Mouse (Mus musculus) retina, adult 2 months (tissue): Measurements from ENCODE around the gene 4930539E08Rik.
A peak's percentile ranks its signal among the peaks of the same experiment; 100 is the strongest.

ENCODE experiments used
- DNase-seq: peaks from one replicate; pipeline ENCODE4 v3.0.0-alpha.2; 2012; ENCODE audit warnings: low read depth, low spot score

Gene 4930539E08Rik

GRCm38 (mm10) chr17:28930392-28931074 is 15.4 kb upstream of the 4930539E08Rik start:
- DNase-seq = peak; percentile 33

GRCm38 (mm10) chr17:28929369-28929768 is 14.2 kb upstream of the 4930539E08Rik start:
- no peak for DNase-seq

- DNase-seq = no peak
These were observed 12.9 kb upstream of the 4930539E08Rik start for GRCm38 (mm10) chr17:28928004-28928403.

DNA sequence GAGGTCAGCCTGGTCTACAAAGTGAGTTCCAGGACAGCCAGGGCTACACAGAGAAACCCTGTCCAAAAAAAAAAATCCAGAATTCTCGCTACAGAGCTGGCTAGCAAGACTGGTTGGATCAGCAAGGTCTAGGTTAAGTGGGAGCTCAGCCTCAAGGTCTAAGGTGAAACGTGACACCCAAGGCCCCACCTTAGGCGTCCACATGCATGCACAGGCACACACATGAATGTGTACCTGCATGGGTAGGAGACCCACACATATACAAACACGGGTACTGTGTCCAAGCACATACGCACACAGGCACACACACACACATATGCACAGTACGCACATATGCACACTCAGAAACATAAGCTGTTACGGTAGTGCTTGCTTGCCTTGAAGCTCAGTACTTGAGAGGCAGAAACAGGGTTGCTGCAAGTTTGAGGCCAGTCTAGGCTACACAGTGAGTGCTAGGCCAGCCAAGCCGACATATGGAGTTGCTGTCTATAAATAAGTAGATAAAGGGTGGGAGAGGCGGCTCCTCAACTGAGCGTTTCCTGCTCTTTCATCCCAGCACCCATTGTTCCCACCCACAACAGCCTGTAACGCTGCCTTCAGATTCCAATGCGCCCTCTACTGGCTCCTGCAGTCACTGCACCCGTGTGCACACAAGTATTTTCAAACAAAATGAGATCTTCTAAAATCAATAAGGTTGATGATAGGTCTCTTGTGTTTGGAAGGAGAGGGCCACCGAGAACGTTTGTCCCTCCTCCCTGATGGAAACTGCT is 11.9 kb upstream of the 4930539E08Rik start:
- DNase-seq = no peak

GRCm38 (mm10) chr17:28926380-28926779 is 11.3 kb upstream of the 4930539E08Rik start:
- DNase-seq = peak; percentile 51

- DNase-seq = no peak
These were observed 10.0 kb upstream of the 4930539E08Rik start for GRCm38 (mm10) chr17:28924957-28925595.

DNA sequence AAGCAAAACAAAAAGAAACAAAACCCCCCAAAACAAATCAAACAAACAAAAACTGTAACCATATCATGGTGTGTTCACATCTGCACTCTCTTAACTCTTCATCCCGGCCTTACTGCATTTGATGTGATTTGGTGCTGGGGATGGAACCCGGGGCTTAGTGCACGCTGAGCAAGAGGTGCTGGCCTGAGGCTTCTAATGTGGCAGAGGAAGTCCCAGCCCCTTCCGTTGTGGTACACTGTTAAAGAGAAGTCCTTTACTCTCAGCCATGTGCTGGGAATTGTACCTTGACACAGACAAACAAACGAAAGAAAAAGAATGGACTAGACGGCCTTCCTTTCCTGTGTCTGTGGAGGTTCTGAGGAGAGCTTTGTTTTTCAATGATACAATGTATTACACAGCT is 7.0 kb upstream of the 4930539E08Rik start:
- DNase-seq = no peak

- DNase-seq = no peak
These were observed 6.0 kb upstream of the 4930539E08Rik start for GRCm38 (mm10) chr17:28921086-28921485.

DNA sequence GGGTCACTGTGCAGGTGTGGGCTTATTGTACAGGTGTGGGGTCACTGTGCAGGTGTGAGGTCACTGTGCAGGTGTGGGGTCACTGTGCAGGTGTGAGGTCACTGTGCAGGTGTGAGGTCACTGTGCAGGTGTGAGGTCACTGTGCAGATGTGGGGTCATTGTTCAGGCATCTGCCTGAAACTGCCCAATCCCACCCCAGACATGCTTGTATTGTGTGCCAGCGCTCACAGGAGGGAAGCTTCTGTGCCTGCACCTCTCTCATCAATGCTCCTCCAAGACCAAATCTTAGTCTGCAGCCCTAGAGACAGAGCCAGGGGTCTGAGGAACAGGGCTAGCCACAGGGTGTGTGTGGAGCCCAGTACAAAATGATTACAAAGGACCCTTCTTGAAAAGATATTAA is 1.4 kb upstream of the 4930539E08Rik start:
- DNase-seq = no peak

DNA sequence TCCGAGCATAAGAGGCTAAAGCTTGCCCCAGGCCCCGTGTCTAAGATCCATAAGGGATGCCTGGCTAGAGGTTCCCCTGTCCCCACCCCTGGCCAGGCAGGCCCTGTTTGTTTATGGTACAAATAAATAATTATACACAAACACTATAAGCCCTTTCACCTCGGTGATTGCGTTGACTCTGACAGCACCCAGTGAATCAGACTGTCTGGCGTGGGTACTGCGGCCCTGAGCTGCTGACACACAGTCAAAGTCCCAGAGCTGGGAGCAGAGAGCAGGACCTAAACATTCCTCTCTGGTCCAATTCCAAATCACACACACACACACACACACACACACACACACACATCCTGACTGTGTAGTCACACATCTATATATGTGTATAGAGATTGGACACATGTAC is 1.2 kb downstream of the 4930539E08Rik start:
- no peak for DNase-seq

DNA sequence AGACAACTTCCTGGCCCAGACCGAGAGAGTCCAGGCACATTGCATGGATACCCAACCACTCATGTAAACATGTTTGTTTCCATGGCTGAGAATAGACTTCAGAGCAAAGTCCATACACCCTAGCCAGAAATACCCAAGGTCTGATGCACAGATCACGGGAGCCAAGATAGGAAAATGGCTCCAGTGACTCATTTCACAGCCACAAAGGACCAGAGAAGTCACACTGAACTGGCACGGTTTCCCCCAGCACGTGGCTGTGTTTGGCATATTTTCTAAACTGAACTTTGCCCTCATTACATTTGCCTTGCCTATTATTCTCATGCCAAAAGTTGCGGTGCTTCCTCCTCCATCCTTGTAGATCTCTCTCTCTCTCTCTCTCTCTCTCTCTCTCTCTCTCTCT is 1.9 kb downstream of the 4930539E08Rik start:
- DNase-seq = no peak

GRCm38 (mm10) chr17:28910139-28910538 is 5.0 kb downstream of the 4930539E08Rik start:
- no peak for DNase-seq

DNA sequence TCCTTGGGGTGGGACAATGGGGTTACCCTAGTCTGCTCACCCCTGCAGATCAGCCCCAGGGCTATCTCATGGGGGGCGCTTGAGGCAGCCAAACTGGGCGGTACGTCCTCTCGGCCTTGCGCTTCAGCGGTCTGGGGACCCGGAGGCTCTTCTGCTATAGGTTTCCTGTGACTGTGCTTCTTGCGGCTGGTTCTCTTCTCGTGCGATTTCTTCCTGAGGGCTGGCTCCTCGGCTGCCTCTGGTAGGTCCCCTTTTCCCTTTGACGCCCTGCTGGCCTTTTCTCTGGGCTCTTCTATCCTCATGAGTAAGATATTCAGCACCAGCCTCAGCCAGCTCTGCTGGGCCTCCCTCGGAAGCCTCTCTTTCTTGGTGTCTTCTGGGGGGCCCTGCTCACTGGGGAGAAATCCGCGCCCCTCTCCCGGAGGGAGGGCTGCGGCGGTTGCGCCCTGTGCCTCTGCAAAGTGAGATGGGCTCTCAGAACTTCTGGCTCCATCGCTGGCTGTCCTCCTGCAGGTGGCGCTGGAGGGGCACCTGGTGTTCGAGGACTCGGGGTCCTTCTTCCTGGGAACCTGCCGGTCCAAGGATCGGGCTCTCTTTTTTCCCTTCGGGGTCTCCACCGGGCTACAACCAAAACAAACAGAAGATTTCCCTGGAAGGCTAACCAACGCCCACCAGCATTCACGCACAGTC is 5.7 kb downstream of the 4930539E08Rik start:
- no peak for DNase-seq

DNA sequence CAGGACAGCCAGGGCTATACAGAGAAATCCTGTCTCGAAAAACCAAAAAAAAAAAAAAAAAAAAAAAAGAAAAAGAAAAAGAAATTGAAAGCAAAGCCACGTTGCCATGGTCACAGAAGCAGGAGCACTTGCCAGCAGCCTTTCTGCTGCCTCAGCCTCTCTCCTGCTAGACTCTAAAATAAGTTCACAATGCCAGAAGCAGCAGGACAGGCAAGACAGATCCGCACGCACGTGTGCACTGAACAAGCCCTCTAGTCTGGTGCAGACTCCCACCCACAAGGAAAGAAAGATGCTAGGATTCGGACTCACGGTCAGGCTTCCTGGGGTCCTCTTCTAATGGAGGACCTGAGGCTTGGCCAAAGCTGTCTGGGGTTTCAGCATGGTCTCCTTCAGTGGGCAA is 7.2 kb downstream of the 4930539E08Rik start:
- no peak for DNase-seq

DNA sequence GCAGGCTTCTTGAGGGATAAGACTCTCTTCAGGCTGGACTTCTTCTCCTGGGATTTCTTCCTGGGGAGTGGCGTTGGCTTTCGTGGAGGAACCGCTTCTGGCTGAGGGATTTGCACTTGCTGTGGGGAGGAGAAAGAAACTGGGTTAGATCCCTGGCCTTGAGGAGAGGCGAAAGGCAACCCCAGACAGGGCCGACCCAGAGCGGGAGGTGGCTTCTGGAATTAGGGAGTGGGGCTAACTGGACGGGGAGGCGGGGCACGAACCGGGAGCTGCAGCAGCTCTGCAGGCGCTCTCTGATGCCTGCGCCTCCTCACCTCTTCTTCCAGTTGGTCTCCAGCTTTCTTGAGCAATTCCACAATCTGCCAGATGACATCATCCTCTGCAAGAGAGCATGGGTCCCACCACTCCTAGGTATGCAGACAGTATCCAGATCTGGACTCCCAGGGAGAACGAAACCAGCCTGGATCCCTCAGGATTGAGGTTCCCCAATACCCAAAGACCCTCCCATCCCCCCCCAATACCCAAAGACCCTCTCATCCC is 9.7 kb downstream of the 4930539E08Rik start:
- no peak for DNase-seq

- DNase-seq = no peak
These were observed 10.4 kb downstream of the 4930539E08Rik start for GRCm38 (mm10) chr17:28904546-28905376.

DNA sequence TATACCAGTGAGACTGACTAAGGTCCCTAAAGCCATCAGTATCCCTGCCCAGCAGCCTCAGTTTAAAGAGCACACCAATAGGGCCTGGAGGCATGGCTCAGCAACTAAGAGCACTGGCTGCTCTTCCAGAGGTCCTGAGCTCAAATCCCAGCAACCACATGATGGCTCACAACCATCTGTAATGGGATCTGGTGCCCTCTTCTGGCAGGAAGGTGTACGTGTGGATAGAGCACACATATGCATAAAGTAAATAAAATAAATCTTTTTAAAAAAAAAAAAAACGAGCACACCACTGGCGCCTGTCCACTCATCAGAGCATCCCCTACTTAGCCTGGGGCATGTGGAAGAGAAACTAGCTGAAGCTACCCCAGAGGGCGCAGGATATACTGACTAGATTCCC is 13.6 kb downstream of the 4930539E08Rik start:
- DNase-seq = no peak

- DNase-seq = no peak
These were observed 15.7 kb downstream of the 4930539E08Rik start for GRCm38 (mm10) chr17:28899427-28899826.

- no peak for DNase-seq
These were observed 16.9 kb downstream of the 4930539E08Rik start for GRCm38 (mm10) chr17:28898249-28898648.

DNA sequence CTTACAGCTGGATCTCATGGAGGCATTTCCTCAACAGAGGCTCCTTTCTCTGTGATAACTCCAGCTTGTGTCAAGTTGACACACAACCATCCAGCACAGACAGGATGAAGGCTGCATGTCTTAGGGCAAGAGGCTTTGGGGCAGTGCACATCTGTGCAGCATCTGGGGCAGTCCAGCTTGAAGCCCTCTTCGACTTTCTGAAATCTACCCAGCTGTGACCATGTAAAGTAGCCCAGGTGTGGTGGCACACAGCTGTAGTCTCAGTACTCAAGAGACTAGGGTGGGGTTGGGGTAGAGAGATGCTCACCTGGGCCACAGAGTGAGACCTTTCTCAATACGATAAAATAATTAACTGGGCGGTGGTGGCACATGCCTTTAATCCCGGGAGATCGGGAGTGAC is 17.3 kb downstream of the 4930539E08Rik start:
- DNase-seq = no peak
